Mouse (Mus musculus) limb, embryonic 12.5 days (tissue): ENCODE measurements around the gene Senp3. TPM values are rescaled to one million over a fixed set of nuclear protein-coding genes. Genes with fewer than 3 reads are reported as not detected.
"Not testable (repeated sequence)": the region's sequence is repeated elsewhere in the genome, so short reads cannot be mapped to it uniquely, and the experiment has no call there.

Experiments used
- ATAC-seq: fragments of 200-750 bp; cut with Nextera tagmentation; 2 replicates; pipeline ENCODE4 v1.8.0; 2017; ENCODE audit warnings: low read depth, moderate TSS enrichment; ENCODE audit not compliant: insufficient number of reproducible peaks, insufficient read depth, low FRiP score, low TSS enrichment
- H3K27ac ChIP-seq: fragments of 300-500 bp; sonication (generic); 2 replicates; pipeline ENCODE4 v1.5.1; 2016; ENCODE audit warnings: mild to moderate bottlenecking, moderate library complexity
- H3K27me3 ChIP-seq: fragments of 300-500 bp; sonication (generic); 2 replicates; pipeline ENCODE4 v1.6.1; 2016; ENCODE audit warnings: mild to moderate bottlenecking, moderate library complexity
- H3K36me3 ChIP-seq: fragments of 300-500 bp; sonication (generic); 2 replicates; pipeline ENCODE4 v1.6.1; 2016; ENCODE audit warnings: mild to moderate bottlenecking, moderate library complexity
- H3K4me1 ChIP-seq: fragments of 300-500 bp; sonication (generic); replicated peaks from 2 replicates; pipeline ENCODE4 v1.6.1; 2016
- H3K4me2 ChIP-seq: fragments of 300-500 bp; sonication (generic); 2 replicates; pipeline ENCODE4 v1.6.1; 2016; ENCODE audit warnings: mild to moderate bottlenecking, moderate library complexity
- H3K4me3 ChIP-seq: fragments of 300-500 bp; sonication (generic); replicated peaks from 2 replicates; pipeline ENCODE4 v1.5.1; 2016; ENCODE audit warnings: mild to moderate bottlenecking
- H3K9ac ChIP-seq: fragments of 300-500 bp; sonication (generic); replicated peaks from 2 replicates; pipeline ENCODE4 v1.6.1; 2016; ENCODE audit warnings: mild to moderate bottlenecking, moderate library complexity
- H3K9me3 ChIP-seq: fragments of 300-500 bp; sonication (generic); 2 replicates; pipeline ENCODE4 v1.6.1; 2016; ENCODE audit warnings: mild to moderate bottlenecking, moderate library complexity
- WGBS: fragments of 180-500 bp; shearing (Covaris S2); methylation state at CpG from one replicate; pipeline ENCODE4 v1.1.7; 2016; 5-methylcytosine and 5-hydroxymethylcytosine counted together
- microRNA counts: library from miRNA; unstranded; fragments of <30 nt; microRNA quantifications from one replicate; lab custom pipeline; 2017
- microRNA-seq: library from miRNA; unstranded; fragments of <30 nt; microRNA quantifications from one replicate; pipeline ENCODE4, GENCODE M21; 2017
- polyA plus RNA-seq: library from polyadenylated mRNA; unstranded; fragments of >200 nt; fragmentation: Nextera tagmentation; extraction: Ambion mirVana; gene quantifications from 2 replicates; pipeline ENCODE4 v1.2.1, GENCODE M21; 2016

Senp3 gene
- polyA plus RNA-seq, 1 experiment from 2014 or later, result 140 TPM

GRCm38 (mm10) chr11:69633128-69633866 is 48.6 kb downstream of the Senp3 start:
- Histone ChIP-seq H3K4me2 (peak overlapping the region; percentile 83), H3K9ac (peak overlapping the region; percentile 99), H3K9me3 (no peaks in the 10 kb centered on the region), H3K27me3 (no peaks in the 10 kb centered on the region), H3K27ac (peak overlapping the region; percentile 97), H3K36me3 (peaks cover 24% of the 10 kb centered on the region), H3K4me1 (peaks cover 22% of the 10 kb centered on the region), H3K4me3 (peak overlapping the region; percentile 99)
- peak; percentile 18; the same call in 1 of the 2 replicates for ATAC-seq
- whole genome bisulfite sequencing, result under 1% methylated on average over 36 of the region's 50 CpGs

- H3K36me3 ChIP-seq, result peaks cover 18% of the 10 kb centered on the region
- peak within 1 kb of the TSS; percentile 99 for H3K4me3 ChIP-seq
- peaks cover 22% of the 10 kb centered on the region for H3K4me1 ChIP-seq
- no peaks in the 10 kb centered on the region for H3K9me3 ChIP-seq
- H3K9ac ChIP-seq, result peak within 1 kb of the TSS; percentile 99
- peak within 1 kb of the TSS; percentile 97 for H3K27ac ChIP-seq
- WGBS, result 1% methylated on average over 45 of the region's 56 CpGs
- ATAC-seq, result peak; percentile 99
- no peaks in the 10 kb centered on the region for H3K27me3 ChIP-seq
- peak within 1 kb of the TSS; percentile 83 for H3K4me2 ChIP-seq
Measured at GRCm38 (mm10) chr11:69632284-69633089, 49.4 kb downstream of the Senp3 start, which contains the start of gene Fxr2. Fxr2 (plus strand) TSS chr11:69632990.

- Histone ChIP-seq H3K27ac (no peak overlapping the region), H3K9me3 (no peaks in the 10 kb centered on the region), H3K36me3 (peaks cover 2% of the 10 kb centered on the region; the same call in 1 of the 2 replicates), H3K4me3 (no peak overlapping the region), H3K27me3 (no peaks in the 10 kb centered on the region), H3K9ac (no peak overlapping the region), H3K4me1 (peaks cover 10% of the 10 kb centered on the region), H3K4me2 (no peak overlapping the region)
- ATAC-seq, result no peak
- WGBS, result 70% methylated on average over 1 of the region's 1 CpGs
Measured at GRCm38 (mm10) chr11:69629802-69630201, 52.1 kb downstream of the Senp3 start.

- Histone ChIP-seq H3K27me3 (no peaks in the 10 kb centered on the region), H3K36me3 (0 out of 2 replicates have a peak, but pooled peaks cover 3% of the 10 kb centered on the region), H3K9ac (no peak overlapping the region), H3K9me3 (no peaks in the 10 kb centered on the region), H3K27ac (no peak overlapping the region), H3K4me1 (no peaks in the 10 kb centered on the region), H3K4me3 (no peak overlapping the region), H3K4me2 (no peak overlapping the region)
- WGBS, result 39% methylated on average over 6 of the region's 6 CpGs
- no peak for ATAC-seq
Measured at GRCm38 (mm10) chr11:69628286-69628685, 53.6 kb downstream of the Senp3 start.

- H3K4me3 ChIP-seq, H3K9me3 ChIP-seq, H3K4me2 ChIP-seq, H3K27ac ChIP-seq, H3K9ac ChIP-seq, H3K4me1 ChIP-seq, H3K27me3 ChIP-seq, ATAC-seq, H3K36me3 ChIP-seq: not testable (repeated sequence)
- 77% methylated on average over 2 of the region's 2 CpGs for WGBS
Measured at GRCm38 (mm10) chr11:69624339-69624738, 57.5 kb downstream of the Senp3 start.

MicroRNAs encoded within 50 kb of the gene (microRNA counts, 519-probe panel; counts per million panel counts)
- microRNA mmu-miR-1934 (lab: Ali Mortazavi, UCI) (not detected), microRNA mmu-miR-467f (lab: Ali Mortazavi, UCI) (2,411 counts per million, percentile 9 among the panel's probes with 10 or more counts)

Small RNA genes lying within 50 kb of the gene (microRNA-seq; reads per million reads assigned to microRNA genes)
- gene Mir1934, result 3.3 reads per million, percentile 9 among the genes with 10 or more reads in this experiment
- not detected for gene Mir467f

Other genes starting within 250 kb of the Senp3 start
- gene Dnah2, start 133.0 kb downstream of the Senp3 start, polyA plus RNA-seq, result 1.9 and 3.3 TPM in 2 replicates
- 53.3 and 54.3 TPM in 2 replicates for gene Efnb3, start 121.9 kb downstream of the Senp3 start, polyA plus RNA-seq
- 35.8 and 39.0 TPM in 2 replicates for gene Wrap53, start 101.8 kb downstream of the Senp3 start, polyA plus RNA-seq
- gene Trp53, start 101.7 kb downstream of the Senp3 start, polyA plus RNA-seq, result 175 and 180 TPM in 2 replicates
- gene Atp1b2, start 76.1 kb downstream of the Senp3 start, polyA plus RNA-seq, result 3.0 and 4.8 TPM in 2 replicates
- gene Shbg, start 64.2 kb downstream of the Senp3 start, polyA plus RNA-seq, result not detected in 2 replicates
- 24.3 and 25.8 TPM in 2 replicates for gene Sat2, start 60.1 kb downstream of the Senp3 start, polyA plus RNA-seq
- gene Fxr2, start 49.1 kb downstream of the Senp3 start, polyA plus RNA-seq, result 56.0 and 63.9 TPM in 2 replicates
- gene Sox15, start 26.8 kb downstream of the Senp3 start, polyA plus RNA-seq, result 0.68 TPM in 1 of 2 replicates, not detected in the other
- gene Mpdu1, start 19.4 kb downstream of the Senp3 start, polyA plus RNA-seq, result 62.6 and 64.3 TPM in 2 replicates
- gene Cd68, start 15.9 kb downstream of the Senp3 start, polyA plus RNA-seq, result 5.9 and 8.0 TPM in 2 replicates
- gene Eif4a1, start 9.7 kb downstream of the Senp3 start, polyA plus RNA-seq, result 569 and 701 TPM in 2 replicates
- 0.58 and 1.0 TPM in 2 replicates for gene Tnfsf13, start 3.7 kb upstream of the Senp3 start, polyA plus RNA-seq
- gene Tnfsf12, start 13.8 kb upstream of the Senp3 start, polyA plus RNA-seq, result 2.2 and 3.7 TPM in 2 replicates
- 1.7 TPM in 2 replicates for gene Tnfsfm13, start 14.0 kb upstream of the Senp3 start, polyA plus RNA-seq
- 27.2 and 38.1 TPM in 2 replicates for gene Polr2a, start 76.6 kb upstream of the Senp3 start, polyA plus RNA-seq
- 0.13 and 0.18 TPM in 2 replicates for gene Slc35g3, start 79.9 kb upstream of the Senp3 start, polyA plus RNA-seq
- gene Zbtb4, start 83.8 kb upstream of the Senp3 start, polyA plus RNA-seq, result 1.9 and 2.4 TPM in 2 replicates
- gene Chrnb1, start 113.9 kb upstream of the Senp3 start, polyA plus RNA-seq, result 15.4 and 17.1 TPM in 2 replicates
- gene Fgf11, start 119.8 kb upstream of the Senp3 start, polyA plus RNA-seq, result 1.2 and 1.5 TPM in 2 replicates
- 1.6 and 1.8 TPM in 2 replicates for gene Tmem102, start 123.5 kb upstream of the Senp3 start, polyA plus RNA-seq
- not detected in 2 replicates for gene Gm39566, start 133.2 kb upstream of the Senp3 start, polyA plus RNA-seq
- gene Spem2, start 136.4 kb upstream of the Senp3 start, polyA plus RNA-seq, result not detected in 2 replicates
- 0.20 TPM in 1 of 2 replicates, not detected in the other for gene Spem1, start 140.1 kb upstream of the Senp3 start, polyA plus RNA-seq
- 8.4 and 9.1 TPM in 2 replicates for gene Nlgn2, start 155.7 kb upstream of the Senp3 start, polyA plus RNA-seq
- gene Tmem256, start 156.4 kb upstream of the Senp3 start, polyA plus RNA-seq, result 346 and 353 TPM in 2 replicates
- 111 and 120 TPM in 2 replicates for gene Plscr3, start 164.3 kb upstream of the Senp3 start, polyA plus RNA-seq
- 1.6 and 2.3 TPM in 2 replicates for gene Tnk1, start 176.6 kb upstream of the Senp3 start, polyA plus RNA-seq
- not detected in 2 replicates for gene Tmem95, start 195.9 kb upstream of the Senp3 start, polyA plus RNA-seq
- gene Kctd11, start 199.3 kb upstream of the Senp3 start, polyA plus RNA-seq, result 3.7 and 4.4 TPM in 2 replicates
- gene Acap1, start 213.5 kb upstream of the Senp3 start, polyA plus RNA-seq, result 0.90 and 1.5 TPM in 2 replicates
- 30.4 and 32.8 TPM in 2 replicates for gene 2810408A11Rik, start 218.9 kb upstream of the Senp3 start, polyA plus RNA-seq
- 10.9 and 12.7 TPM in 2 replicates for gene Neurl4, start 219.0 kb upstream of the Senp3 start, polyA plus RNA-seq
- gene Gps2, start 231.8 kb upstream of the Senp3 start, polyA plus RNA-seq, result 92.0 and 93.5 TPM in 2 replicates
- 1,762 and 1,851 TPM in 2 replicates for gene Eif5a, start 239.9 kb upstream of the Senp3 start, polyA plus RNA-seq